Mouse (Mus musculus) neural tube, embryonic 13.5 days (tissue): ENCODE data around the gene Plaur. TPM values are rescaled to one million over a fixed set of nuclear protein-coding genes. Genes with fewer than 3 reads are reported as not detected.
"Not testable (repeated sequence)": the region's sequence is repeated elsewhere in the genome, so short reads cannot be mapped to it uniquely, and the experiment has no call there.

Experiments
- ATAC-seq: fragments of 200-750 bp; cut with Nextera tagmentation; 2 replicates; pipeline ENCODE4 v1.8.0; 2017; ENCODE audit warnings: low read depth, mild to moderate bottlenecking, moderate TSS enrichment, moderate library complexity
- H3K27ac ChIP-seq: fragments of 300-500 bp; sonication (generic); replicated peaks from 2 replicates; pipeline ENCODE4 v1.5.1; 2015; ENCODE audit warnings: moderate library complexity, mild to moderate bottlenecking, inconsistent platforms
- H3K27me3 ChIP-seq: fragments of 300-500 bp; sonication (generic); 2 replicates; pipeline ENCODE4 v1.6.1; 2015; ENCODE audit warnings: mild to moderate bottlenecking, inconsistent platforms
- H3K36me3 ChIP-seq: fragments of 300-500 bp; sonication (generic); 2 replicates; pipeline ENCODE4 v1.6.1; 2015; ENCODE audit warnings: mild to moderate bottlenecking, inconsistent platforms
- H3K4me1 ChIP-seq: fragments of 300-500 bp; sonication (generic); replicated peaks from 2 replicates; pipeline ENCODE4 v1.6.1; 2015; ENCODE audit warnings: inconsistent platforms
- H3K4me2 ChIP-seq: fragments of 300-500 bp; sonication (generic); 2 replicates; pipeline ENCODE4 v1.6.1; 2015; ENCODE audit warnings: inconsistent platforms, mild to moderate bottlenecking, moderate library complexity
- H3K4me3 ChIP-seq: fragments of 300-500 bp; sonication (generic); 2 replicates; pipeline ENCODE4 v1.5.1; 2015; ENCODE audit warnings: mild to moderate bottlenecking, inconsistent platforms
- H3K9ac ChIP-seq: fragments of 300-500 bp; sonication (generic); 2 replicates; pipeline ENCODE4 v1.6.1; 2015; ENCODE audit warnings: moderate library complexity, mild to moderate bottlenecking, inconsistent platforms
- H3K9me3 ChIP-seq: fragments of 300-500 bp; sonication (generic); 2 replicates; pipeline ENCODE4 v1.6.1; 2016; ENCODE audit warnings: inconsistent platforms
- WGBS: fragments of 180-500 bp; shearing (Covaris S2); methylation state at CpG from one replicate; pipeline ENCODE4 v1.1.7; 2015; 5-methylcytosine and 5-hydroxymethylcytosine counted together
- polyA plus RNA-seq: library from polyadenylated mRNA; unstranded; fragments of >200 nt; fragmentation: Nextera tagmentation; extraction: Ambion mirVana; gene quantifications from 2 replicates; pipeline ENCODE4 v1.2.1, GENCODE M21; 2015

Plaur gene
- polyA plus RNA-seq, 1 experiment from 2014 or later, result 1.3 TPM

GRCm38 (mm10) chr7:24504868-24505267, 42.6 kb downstream of the Plaur start:
- ATAC-seq, result no peak
- H3K36me3 ChIP-seq, result peaks cover 38% of the 10 kb centered on the region
- H3K4me3 ChIP-seq, result no peak overlapping the region
- H3K27me3 ChIP-seq, result no peaks in the 10 kb centered on the region
- 0 out of 2 replicates have a peak overlapping the region, but pooled peaks have one; percentile 96 for H3K9ac ChIP-seq
- peak overlapping the region; percentile 81 for H3K4me2 ChIP-seq
- peaks cover 56% of the 10 kb centered on the region for H3K4me1 ChIP-seq
- peak overlapping the region; percentile 100 for H3K27ac ChIP-seq
- 17% methylated on average over 4 of the region's 4 CpGs for WGBS
- H3K9me3 ChIP-seq, result no peaks in the 10 kb centered on the region

GRCm38 (mm10) chr7:24505447-24506064, 43.3 kb downstream of the Plaur start:
- no peak for ATAC-seq
- Histone ChIP-seq H3K4me3 (peak overlapping the region; percentile 67), H3K4me1 (peaks cover 59% of the 10 kb centered on the region), H3K9me3 (no peaks in the 10 kb centered on the region), H3K4me2 (peak overlapping the region; percentile 81), H3K9ac (peak overlapping the region; percentile 96), H3K27ac (peak overlapping the region; percentile 100), H3K27me3 (no peaks in the 10 kb centered on the region), H3K36me3 (peaks cover 34% of the 10 kb centered on the region)
- WGBS, result 10% methylated on average over 15 of the region's 15 CpGs

- H3K27me3 ChIP-seq, result no peaks in the 10 kb centered on the region
- H3K9me3 ChIP-seq, result no peaks in the 10 kb centered on the region
- peak overlapping the region; percentile 100 for H3K27ac ChIP-seq
- H3K4me2 ChIP-seq, result peak overlapping the region; percentile 81
- peaks cover 64% of the 10 kb centered on the region for H3K4me1 ChIP-seq
- peak overlapping the region; percentile 67 for H3K4me3 ChIP-seq
- no peak for ATAC-seq
- 1% methylated on average over 3 of the region's 3 CpGs for WGBS
- peaks cover 34% of the 10 kb centered on the region for H3K36me3 ChIP-seq
- peak overlapping the region; percentile 96 for H3K9ac ChIP-seq
Measured at GRCm38 (mm10) chr7:24506065-24506459, 43.8 kb downstream of the Plaur start.

DNA sequence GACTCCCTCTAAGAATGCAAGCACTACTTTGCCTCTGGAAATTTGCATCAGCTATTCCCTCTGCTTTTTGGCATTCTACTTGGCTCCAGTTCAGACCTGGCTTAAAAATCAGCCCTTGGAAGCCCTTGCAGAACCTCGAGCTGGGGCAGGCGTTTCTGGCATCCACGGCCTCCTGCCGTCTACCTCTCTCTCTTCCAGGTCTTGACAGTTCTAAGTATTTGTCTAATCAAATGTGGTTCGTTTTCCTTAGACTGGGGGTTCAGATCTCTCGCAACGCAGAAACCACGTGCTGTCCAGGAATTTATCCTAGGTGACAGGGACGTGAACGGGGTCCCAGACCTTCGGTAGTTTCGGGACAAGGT, 44.2 kb downstream of the Plaur start:
- peak overlapping the region; percentile 96 for H3K9ac ChIP-seq
- H3K4me1 ChIP-seq, result peaks cover 65% of the 10 kb centered on the region
- WGBS, result 1% methylated on average over 12 of the region's 12 CpGs
- H3K4me3 ChIP-seq, result peak overlapping the region; percentile 67
- H3K4me2 ChIP-seq, result peak overlapping the region; percentile 81
- no peaks in the 10 kb centered on the region for H3K27me3 ChIP-seq
- H3K9me3 ChIP-seq, result no peaks in the 10 kb centered on the region
- H3K27ac ChIP-seq, result peak overlapping the region; percentile 100
- no peak for ATAC-seq
- H3K36me3 ChIP-seq, result peaks cover 34% of the 10 kb centered on the region

- WGBS, result under 1% methylated on average over 83 of the region's 84 CpGs
- Histone ChIP-seq H3K4me1 (peaks cover 69% of the 10 kb centered on the region), H3K36me3 (peaks cover 34% of the 10 kb centered on the region), H3K4me2 (peak within 1 kb of the TSS; percentile 81), H3K27ac (peak within 1 kb of the TSS; percentile 100), H3K4me3 (peak within 1 kb of the TSS; percentile 67), H3K9me3 (no peaks in the 10 kb centered on the region), H3K27me3 (no peaks in the 10 kb centered on the region), H3K9ac (peak within 1 kb of the TSS; percentile 96)
- ATAC-seq, result peak; percentile 93
Measured at GRCm38 (mm10) chr7:24506838-24507725, 44.8 kb downstream of the Plaur start, which contains the start of gene Zfp428. Gene Zfp428, plus strand, starts transcription at chr7:24507006.

DNA sequence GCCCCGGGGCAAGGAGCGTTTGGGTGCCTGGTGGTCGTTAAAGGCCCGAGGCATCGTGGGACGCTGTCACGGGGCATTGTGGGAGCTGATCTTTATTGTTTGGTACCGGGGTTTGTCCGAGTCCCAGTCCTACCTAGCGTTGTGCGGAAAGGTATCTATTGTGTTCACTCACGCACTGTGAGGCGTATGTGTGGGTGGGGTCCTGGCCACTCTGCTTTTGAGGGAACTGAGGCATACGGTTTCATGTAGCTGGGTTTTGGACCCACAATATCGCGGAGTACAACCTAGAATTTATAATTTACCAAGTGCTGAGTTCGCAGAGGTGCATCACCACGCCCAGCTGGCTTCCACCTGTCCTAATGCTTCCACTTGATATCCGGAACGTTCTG, 45.4 kb downstream of the Plaur start:
- H3K4me3 ChIP-seq, result peak overlapping the region; percentile 67
- H3K27ac ChIP-seq, result peak overlapping the region; percentile 100
- peaks cover 33% of the 10 kb centered on the region for H3K36me3 ChIP-seq
- H3K4me2 ChIP-seq, result peak overlapping the region; percentile 81
- H3K4me1 ChIP-seq, result peaks cover 69% of the 10 kb centered on the region
- H3K27me3 ChIP-seq, result no peaks in the 10 kb centered on the region
- peak; percentile 37 for ATAC-seq
- H3K9me3 ChIP-seq, result no peaks in the 10 kb centered on the region
- WGBS, result under 1% methylated on average over 20 of the region's 20 CpGs
- H3K9ac ChIP-seq, result peak overlapping the region; percentile 96

GRCm38 (mm10) chr7:24512355-24512754, 50.1 kb downstream of the Plaur start, which contains the start of gene AC161166.1:
Gene AC161166.1, minus strand, starts transcription at chr7:24512455.
- Histone ChIP-seq H3K9me3 (no peaks in the 10 kb centered on the region), H3K9ac (0 out of 2 replicates have a peak within 1 kb of the TSS, but pooled peaks have one; percentile 17), H3K4me2 (no peak within 1 kb of the TSS), H3K36me3 (peaks cover 63% of the 10 kb centered on the region), H3K4me1 (peaks cover 40% of the 10 kb centered on the region), H3K27ac (no peak within 1 kb of the TSS), H3K27me3 (no peaks in the 10 kb centered on the region), H3K4me3 (no peak within 1 kb of the TSS)
- ATAC-seq, result no peak
- 91% methylated on average over 7 of the region's 7 CpGs for WGBS

- not testable (repeated sequence) for ATAC-seq, H3K9me3 ChIP-seq, H3K27ac ChIP-seq, H3K27me3 ChIP-seq, H3K9ac ChIP-seq, H3K4me3 ChIP-seq, H3K4me2 ChIP-seq
- peaks cover 67% of the 10 kb centered on the region for H3K36me3 ChIP-seq
- peaks cover 13% of the 10 kb centered on the region for H3K4me1 ChIP-seq
- WGBS, result 61% methylated on average over 8 of the region's 8 CpGs
Measured at GRCm38 (mm10) chr7:24516319-24516718, 54.0 kb downstream of the Plaur start.

DNA sequence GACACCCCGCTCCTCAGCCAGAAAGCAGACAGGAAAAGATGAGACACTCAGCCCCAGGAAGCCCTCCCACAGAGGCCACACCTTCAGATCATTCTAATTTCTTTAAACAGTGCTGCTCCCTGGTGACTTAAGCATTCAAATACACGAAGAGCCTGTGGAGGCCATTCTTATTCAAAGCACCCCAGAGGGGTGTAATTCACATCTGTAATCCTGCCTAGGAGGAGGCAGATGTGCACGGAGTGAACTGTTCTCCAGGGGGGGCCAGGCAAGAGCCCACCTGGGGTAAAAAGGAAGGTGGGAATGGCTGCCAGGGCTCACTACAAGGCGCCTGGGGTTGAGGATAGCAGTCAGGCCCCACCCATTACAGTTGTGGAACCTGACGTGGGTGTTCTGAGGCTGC, 54.8 kb downstream of the Plaur start:
- Histone ChIP-seq H3K27me3 (no peaks in the 10 kb centered on the region), H3K4me3 (no peak overlapping the region), H3K4me2 (no peak overlapping the region), H3K9ac (no peak overlapping the region), H3K9me3 (no peaks in the 10 kb centered on the region), H3K27ac (peak overlapping the region; percentile 33), H3K4me1 (peaks cover 8% of the 10 kb centered on the region), H3K36me3 (peaks cover 59% of the 10 kb centered on the region)
- WGBS, result 23% methylated on average over 5 of the region's 5 CpGs
- ATAC-seq, result 0 out of 2 replicates have a peak, but pooled peaks have one; percentile 13

DNA sequence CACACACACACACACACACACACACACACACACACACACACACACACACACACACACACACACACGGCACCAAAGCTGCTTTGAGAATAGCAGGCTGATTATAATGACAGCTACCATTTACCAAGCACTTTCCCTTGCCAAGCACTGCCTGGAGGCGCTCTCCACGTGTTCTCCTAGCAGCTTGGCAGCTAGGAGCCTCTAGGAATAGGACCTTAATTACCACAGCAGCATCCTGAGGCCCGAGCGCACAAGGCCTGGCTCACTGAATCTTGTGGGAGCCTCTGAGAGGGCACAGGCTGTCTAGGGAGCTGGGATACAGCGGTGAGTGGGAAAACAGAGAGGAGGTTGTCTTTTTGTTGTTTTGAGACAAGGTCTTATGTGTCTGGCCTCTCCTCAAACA, 55.4 kb downstream of the Plaur start:
- H3K4me2 ChIP-seq, result no peak overlapping the region
- 0 out of 2 replicates have a peak overlapping the region, but pooled peaks have one; percentile 34 for H3K27ac ChIP-seq
- WGBS, result 35% methylated on average over 5 of the region's 6 CpGs
- no peaks in the 10 kb centered on the region for H3K27me3 ChIP-seq
- no peak for ATAC-seq
- H3K9me3 ChIP-seq, result no peaks in the 10 kb centered on the region
- H3K9ac ChIP-seq, result no peak overlapping the region; the same call in 1 of the 2 replicates
- peaks cover 54% of the 10 kb centered on the region for H3K36me3 ChIP-seq
- H3K4me3 ChIP-seq, result no peak overlapping the region
- peaks cover 8% of the 10 kb centered on the region for H3K4me1 ChIP-seq

DNA sequence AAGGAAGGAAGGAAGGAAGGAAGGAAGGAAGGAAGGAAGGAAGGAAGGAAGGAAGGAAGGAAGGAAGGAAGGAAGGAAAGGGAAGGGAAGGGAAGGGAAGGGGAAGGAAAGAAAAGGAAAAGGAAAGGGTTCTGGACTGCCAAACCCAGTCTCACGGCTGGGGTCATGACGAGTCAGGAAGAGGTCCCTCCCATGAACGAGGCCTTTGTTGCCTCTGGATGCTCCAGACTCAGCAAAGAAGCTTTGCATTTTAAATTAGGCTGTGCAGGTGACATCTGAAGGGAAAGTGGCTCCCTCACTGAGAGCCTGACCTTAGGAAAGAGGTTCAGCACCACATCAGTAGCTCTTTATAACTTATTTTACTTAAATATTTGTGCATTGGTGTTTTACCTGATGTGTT, 56.8 kb downstream of the Plaur start:
- H3K9me3 ChIP-seq, result no peaks in the 10 kb centered on the region
- H3K4me1 ChIP-seq, result peaks cover 8% of the 10 kb centered on the region
- peaks cover 41% of the 10 kb centered on the region for H3K36me3 ChIP-seq
- H3K27ac ChIP-seq, result no peak overlapping the region
- no peak for ATAC-seq
- no peak overlapping the region for H3K4me2 ChIP-seq
- no peak overlapping the region for H3K9ac ChIP-seq
- no peak overlapping the region for H3K4me3 ChIP-seq
- WGBS, result 49% methylated on average over 3 of the region's 3 CpGs
- H3K27me3 ChIP-seq, result no peaks in the 10 kb centered on the region

DNA sequence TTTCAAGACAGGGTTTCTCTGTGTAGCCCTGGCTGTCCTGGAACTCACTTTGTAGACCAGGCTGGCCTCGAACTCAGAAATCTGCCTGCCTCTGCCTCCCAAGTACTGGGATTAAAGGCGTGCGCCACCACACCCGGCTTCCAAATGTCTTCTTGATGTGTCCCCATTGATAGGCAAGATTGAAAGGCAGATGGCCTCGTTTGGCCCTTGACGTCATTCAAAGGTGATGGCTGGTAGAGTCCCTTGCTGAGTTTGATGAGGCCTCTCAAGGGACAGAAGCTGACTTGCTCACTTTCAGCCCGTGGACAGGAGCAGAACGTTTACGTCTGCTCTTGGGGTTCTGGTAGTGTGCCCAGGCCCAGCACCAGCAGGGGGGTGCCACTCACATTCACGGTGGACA, 57.8 kb downstream of the Plaur start:
- H3K27ac ChIP-seq, H3K27me3 ChIP-seq, H3K9me3 ChIP-seq, ATAC-seq, H3K9ac ChIP-seq, H3K4me1 ChIP-seq, H3K4me3 ChIP-seq, H3K4me2 ChIP-seq: not testable (repeated sequence)
- peaks cover 31% of the 10 kb centered on the region for H3K36me3 ChIP-seq
- WGBS, result 85% methylated on average over 10 of the region's 10 CpGs
